Mouse (Mus musculus): ENCODE measurements around the gene Timm8a2.

Gene Timm8a2

GRCm38 (mm10) chr14:122011768-122012167 is 22.7 kb upstream of the Timm8a2 start:
- in situ Hi-C loops (cut with MboI, MseI) = no loop called here

- in situ Hi-C loops (cut with MboI, MseI) = no loop called here
These were observed 22.3 kb upstream of the Timm8a2 start for GRCm38 (mm10) chr14:122012193-122012592.

- in situ Hi-C loops (cut with MboI, MseI) = no loop called here
These were observed 21.7 kb upstream of the Timm8a2 start for GRCm38 (mm10) chr14:122012814-122013213.

- in situ Hi-C loops (cut with MboI, MseI) = no loop called here
These were observed 21.0 kb upstream of the Timm8a2 start for GRCm38 (mm10) chr14:122013417-122013951.

- in situ Hi-C loops (cut with MboI, MseI) = no loop called here
These were observed 16.5 kb upstream of the Timm8a2 start for GRCm38 (mm10) chr14:122017958-122018357.

- in situ Hi-C loops (cut with MboI, MseI) = no loop called here
These were observed 15.1 kb upstream of the Timm8a2 start for GRCm38 (mm10) chr14:122019389-122019788.

- in situ Hi-C loops (cut with MboI, MseI) = no loop called here
These were observed 13.9 kb upstream of the Timm8a2 start for GRCm38 (mm10) chr14:122020567-122020966.

- in situ Hi-C loops (cut with MboI, MseI) = no loop called here
These were observed 11.4 kb upstream of the Timm8a2 start for GRCm38 (mm10) chr14:122023054-122023453.

- in situ Hi-C loops (cut with MboI, MseI) = no loop called here
These were observed 10.5 kb upstream of the Timm8a2 start for GRCm38 (mm10) chr14:122023928-122024327.

GRCm38 (mm10) chr14:122028926-122029745 is 5.3 kb upstream of the Timm8a2 start:
- in situ Hi-C loops (cut with MboI, MseI) = no loop called here

- in situ Hi-C loops (cut with MboI, MseI) = no loop called here
These were observed 4.6 kb upstream of the Timm8a2 start for GRCm38 (mm10) chr14:122029851-122030250.

GRCm38 (mm10) chr14:122032045-122032444 is 2.4 kb upstream of the Timm8a2 start:
- in situ Hi-C loops (cut with MboI, MseI) = no loop called here

- in situ Hi-C loops (cut with MboI, MseI) = no loop called here
These were observed 707 bp downstream of the Timm8a2 start for GRCm38 (mm10) chr14:122035181-122035580.

- in situ Hi-C loops (cut with MboI, MseI) = no loop called here
These were observed 1.4 kb downstream of the Timm8a2 start for GRCm38 (mm10) chr14:122035860-122036259.

- in situ Hi-C loops (cut with MboI, MseI) = no loop called here
These were observed 4.6 kb downstream of the Timm8a2 start for GRCm38 (mm10) chr14:122038874-122039647.

GRCm38 (mm10) chr14:122041413-122041825 is 6.9 kb downstream of the Timm8a2 start:
- in situ Hi-C loops (cut with MboI, MseI) = no loop called here

- in situ Hi-C loops (cut with MboI, MseI) = no loop called here
These were observed 7.7 kb downstream of the Timm8a2 start for GRCm38 (mm10) chr14:122042142-122042694.

- in situ Hi-C loops (cut with MboI, MseI) = no loop called here
These were observed 13.3 kb downstream of the Timm8a2 start for GRCm38 (mm10) chr14:122047784-122048183.

GRCm38 (mm10) chr14:122048816-122049215 is 14.3 kb downstream of the Timm8a2 start:
- in situ Hi-C loops (cut with MboI, MseI) = no loop called here

- in situ Hi-C loops (cut with MboI, MseI) = loop anchor here (5.0 kb wide), 1 partner anchor 91 kb away; no protein-coding TSS in a partner anchor
These were observed 18.6 kb downstream of the Timm8a2 start for GRCm38 (mm10) chr14:122052896-122053635.

- in situ Hi-C loops (cut with MboI, MseI) = no loop called here
These were observed 22.4 kb downstream of the Timm8a2 start for GRCm38 (mm10) chr14:122056871-122057270.
